Mouse (Mus musculus): ENCODE results near the gene Nckap1l. TPM values are rescaled to one million over a fixed set of nuclear protein-coding genes. Genes with fewer than 3 reads are reported as not detected.
A peak's percentile ranks its signal among the peaks of the same experiment; 100 is the strongest.

Nckap1l gene
- polyA plus RNA-seq, 1 experiment = 74.2 TPM

GRCm38 (mm10) chr15:103498157-103498556, 44.6 kb downstream of the Nckap1l start:
- 78% methylated on average over 3 of the region's 3 CpGs for WGBS
- Histone ChIP-seq H3K4me1 (ENCODE audit: control insufficient read depth, insufficient read depth, insufficient read length) (peaks cover 9% of the 10 kb centered on the region), H3K4me3 (ENCODE audit: extremely low read depth, insufficient read depth, insufficient read length) (no peak overlapping the region), H3K27me3 (ENCODE audit: control insufficient read depth, insufficient read depth, low read length) (no peaks in the 10 kb centered on the region), H3K27ac (ENCODE audit: insufficient read depth, low read length) (no peak overlapping the region), H3K36me3 (ENCODE audit: control insufficient read depth, insufficient read depth, low read length) (peaks cover 32% of the 10 kb centered on the region)
- DNase-seq (ENCODE audit: low read depth in 1 of 2, low spot score in 2 of 2) = no peak
- no peak for TF ChIP-seq CTCF (IDR thresholded peaks at IDR 0.05; ENCODE audit: extremely low read depth, insufficient read depth, insufficient read length, insufficient replicate concordance)
- TF ChIP-seq POLR2A (IDR thresholded peaks at IDR 0.05; ENCODE audit: low read depth, low read length) = no peak

- Histone ChIP-seq H3K4me1 (ENCODE audit: control insufficient read depth, insufficient read depth, insufficient read length) (peaks cover 11% of the 10 kb centered on the region), H3K4me3 (ENCODE audit: extremely low read depth, insufficient read depth, insufficient read length) (no peak overlapping the region), H3K27me3 (ENCODE audit: control insufficient read depth, insufficient read depth, low read length) (no peaks in the 10 kb centered on the region), H3K36me3 (ENCODE audit: control insufficient read depth, insufficient read depth, low read length) (peaks cover 24% of the 10 kb centered on the region), H3K27ac (ENCODE audit: insufficient read depth, low read length) (no peak overlapping the region)
- no peak for DNase-seq (ENCODE audit: low read depth in 1 of 2, low spot score in 2 of 2)
- no peak for TF ChIP-seq POLR2A (IDR thresholded peaks at IDR 0.05; ENCODE audit: low read depth, low read length)
- 86% methylated on average over 1 of the region's 1 CpGs for WGBS
Measured at GRCm38 (mm10) chr15:103500723-103501122, 47.1 kb downstream of the Nckap1l start.

GRCm38 (mm10) chr15:103501186-103501585, 47.6 kb downstream of the Nckap1l start:
- H3K4me1 ChIP-seq (ENCODE audit: control insufficient read depth, insufficient read depth, insufficient read length) = peaks cover 11% of the 10 kb centered on the region
- H3K4me3 ChIP-seq (ENCODE audit: extremely low read depth, insufficient read depth, insufficient read length) = no peak overlapping the region
- 8% methylated on average over 2 of the region's 2 CpGs for WGBS
- TF ChIP-seq POLR2A (IDR thresholded peaks at IDR 0.05; ENCODE audit: low read depth, low read length) = no peak
- TF ChIP-seq CTCF (IDR thresholded peaks at IDR 0.05; ENCODE audit: extremely low read depth, insufficient read depth, insufficient read length, insufficient replicate concordance) = no peak
- no peak for DNase-seq (ENCODE audit: low read depth in 1 of 2, low spot score in 2 of 2)
- H3K27me3 ChIP-seq (ENCODE audit: control insufficient read depth, insufficient read depth, low read length) = no peaks in the 10 kb centered on the region
- H3K27ac ChIP-seq (ENCODE audit: insufficient read depth, low read length) = no peak overlapping the region
- peaks cover 21% of the 10 kb centered on the region for H3K36me3 ChIP-seq (ENCODE audit: control insufficient read depth, insufficient read depth, low read length)

- peak within 1 kb of the TSS; percentile 41 for H3K4me3 ChIP-seq (ENCODE audit: extremely low read depth, insufficient read depth, insufficient read length)
- H3K4me1 ChIP-seq (ENCODE audit: control insufficient read depth, insufficient read depth, insufficient read length) = peaks cover 11% of the 10 kb centered on the region
- DNase-seq (ENCODE audit: low read depth in 1 of 2, low spot score in 2 of 2) = peak in 1 of 2 experiments; percentile 33
- WGBS = 4% methylated on average over 51 of the region's 63 CpGs
- H3K36me3 ChIP-seq (ENCODE audit: control insufficient read depth, insufficient read depth, low read length) = peaks cover 9% of the 10 kb centered on the region
- H3K27me3 ChIP-seq (ENCODE audit: control insufficient read depth, insufficient read depth, low read length) = no peaks in the 10 kb centered on the region
- TF ChIP-seq POLR2A (IDR thresholded peaks at IDR 0.05; ENCODE audit: low read depth, low read length) (no peak), CTCF (IDR thresholded peaks at IDR 0.05; ENCODE audit: extremely low read depth, insufficient read depth, insufficient read length, insufficient replicate concordance) (no peak)
- no peak within 1 kb of the TSS for H3K27ac ChIP-seq (ENCODE audit: insufficient read depth, low read length)
Measured at GRCm38 (mm10) chr15:103502435-103503250, 49.0 kb downstream of the Nckap1l start, which contains the start of gene Pde1b. Pde1b (plus strand) TSS chr15:103503034.

GRCm38 (mm10) chr15:103503251-103503600, 49.6 kb downstream of the Nckap1l start:
- H3K4me3 ChIP-seq (ENCODE audit: extremely low read depth, insufficient read depth, insufficient read length) = peak overlapping the region; percentile 41
- DNase-seq (ENCODE audit: low read depth in 1 of 2, low spot score in 2 of 2) = no peak
- H3K4me1 ChIP-seq (ENCODE audit: control insufficient read depth, insufficient read depth, insufficient read length) = peaks cover 11% of the 10 kb centered on the region
- peaks cover 6% of the 10 kb centered on the region for H3K36me3 ChIP-seq (ENCODE audit: control insufficient read depth, insufficient read depth, low read length)
- TF ChIP-seq POLR2A (IDR thresholded peaks at IDR 0.05; ENCODE audit: low read depth, low read length) = no peak
- no peak for TF ChIP-seq CTCF (IDR thresholded peaks at IDR 0.05; ENCODE audit: extremely low read depth, insufficient read depth, insufficient read length, insufficient replicate concordance)
- no peaks in the 10 kb centered on the region for H3K27me3 ChIP-seq (ENCODE audit: control insufficient read depth, insufficient read depth, low read length)
- WGBS = 10% methylated on average over 15 of the region's 15 CpGs
- H3K27ac ChIP-seq (ENCODE audit: insufficient read depth, low read length) = no peak overlapping the region

- WGBS = 81% methylated on average over 12 of the region's 12 CpGs
- Histone ChIP-seq H3K36me3 (ENCODE audit: control insufficient read depth, insufficient read depth, low read length) (peaks cover 4% of the 10 kb centered on the region), H3K4me1 (ENCODE audit: control insufficient read depth, insufficient read depth, insufficient read length) (peaks cover 11% of the 10 kb centered on the region), H3K27me3 (ENCODE audit: control insufficient read depth, insufficient read depth, low read length) (no peaks in the 10 kb centered on the region), H3K27ac (ENCODE audit: insufficient read depth, low read length) (no peak overlapping the region), H3K4me3 (ENCODE audit: extremely low read depth, insufficient read depth, insufficient read length) (no peak overlapping the region)
- no peak for DNase-seq (ENCODE audit: low read depth in 1 of 2, low spot score in 2 of 2)
- TF ChIP-seq CTCF (IDR thresholded peaks at IDR 0.05; ENCODE audit: extremely low read depth, insufficient read depth, insufficient read length, insufficient replicate concordance) = no peak
- no peak for TF ChIP-seq POLR2A (IDR thresholded peaks at IDR 0.05; ENCODE audit: low read depth, low read length)
Measured at GRCm38 (mm10) chr15:103503660-103504059, 50.1 kb downstream of the Nckap1l start.

GRCm38 (mm10) chr15:103509317-103509716, 55.7 kb downstream of the Nckap1l start:
- Histone ChIP-seq H3K27ac (ENCODE audit: insufficient read depth, low read length) (no peak overlapping the region), H3K27me3 (ENCODE audit: control insufficient read depth, insufficient read depth, low read length) (no peaks in the 10 kb centered on the region), H3K36me3 (ENCODE audit: control insufficient read depth, insufficient read depth, low read length) (peaks cover 4% of the 10 kb centered on the region), H3K4me3 (ENCODE audit: extremely low read depth, insufficient read depth, insufficient read length) (no peak overlapping the region), H3K4me1 (ENCODE audit: control insufficient read depth, insufficient read depth, insufficient read length) (no peaks in the 10 kb centered on the region; the same call in 1 of the 2 replicates)
- TF ChIP-seq POLR2A (IDR thresholded peaks at IDR 0.05; ENCODE audit: low read depth, low read length) = no peak
- TF ChIP-seq CTCF (IDR thresholded peaks at IDR 0.05; ENCODE audit: extremely low read depth, insufficient read depth, insufficient read length, insufficient replicate concordance) = no peak
- WGBS = 90% methylated on average over 3 of the region's 3 CpGs
- no peak for DNase-seq (ENCODE audit: low read depth in 1 of 2, low spot score in 2 of 2)
